Comparison of ENCODE assay signal across 23 mouse cellular contexts in genomic region chr9:45272213-45272612, GRCm38 (mm10). TPM values are rescaled to one million over a fixed set of nuclear protein-coding genes. Genes with fewer than 3 reads are reported as not detected.
DNase-seq lines count a peak whose midpoint lies in the region; ATAC-seq and TF ChIP-seq lines count a peak whose summit lies in the region.
"Had no signal": no experiment of that assay in that cellular context is flagged by ENCODE, and none has a peak within 500 bp of the region (broad histone marks: within the 10 kb centered on the region; RNA-seq: fewer than 3 reads in every experiment).

No protein-coding gene starts in this region.

- TF ChIP-seq CTCF in lung, postnatal 0 days (IDR thresholded peaks at IDR 0.05) = no peak
- no peak for TF ChIP-seq CTCF in spleen, adult 2 months (IDR thresholded peaks at IDR 0.05; ENCODE audit: extremely low read depth, insufficient read depth, insufficient read length, insufficient replicate concordance)

- H3K9me3 ChIP-seq in embryonic facial prominence, embryonic 14.5 days (ENCODE audit: control insufficient read depth, low read length) = no peaks in the 10 kb centered on the region
- no peaks in the 10 kb centered on the region for H3K9me3 ChIP-seq in embryonic facial prominence, embryonic 10.5 days
- H3K9me3 ChIP-seq in lung, postnatal 0 days (ENCODE audit: low read length) = no peaks in the 10 kb centered on the region
- H3K9me3 ChIP-seq in hindbrain, embryonic 13.5 days = no peaks in the 10 kb centered on the region
- H3K9me3 ChIP-seq: embryonic facial prominence, embryonic 12.5 days; heart, embryonic 10.5 days; midbrain, embryonic 10.5 days; neural tube, embryonic 13.5 days had no signal

- WGBS in embryonic facial prominence, embryonic 14.5 days = 41% methylated on average over 5 of the region's 5 CpGs
- 49% methylated on average over 5 of the region's 5 CpGs for WGBS in embryonic facial prominence, embryonic 10.5 days
- WGBS in lung, postnatal 0 days = 35% methylated on average over 5 of the region's 5 CpGs
- WGBS in spleen, adult 2 months = 14% methylated on average over 5 of the region's 5 CpGs
- WGBS in hindbrain, embryonic 13.5 days = 46% methylated on average over 5 of the region's 5 CpGs

- H3K4me1 ChIP-seq in embryonic facial prominence, embryonic 14.5 days (ENCODE audit: control insufficient read depth, insufficient read depth, low read length) = no peaks in the 10 kb centered on the region
- H3K4me1 ChIP-seq in embryonic facial prominence, embryonic 10.5 days = peaks cover 13% of the 10 kb centered on the region
- no peaks in the 10 kb centered on the region for H3K4me1 ChIP-seq in lung, postnatal 0 days (ENCODE audit: insufficient read depth, low read depth, low read length)
- peaks cover 36% of the 10 kb centered on the region; the same call in 1 of the 2 replicates for H3K4me1 ChIP-seq in spleen, adult 2 months (ENCODE audit: control insufficient read depth, insufficient read depth, insufficient read length)
- H3K4me1 ChIP-seq in hindbrain, embryonic 13.5 days (replicated peaks) = peaks cover 11% of the 10 kb centered on the region
- H3K4me1 ChIP-seq: embryonic facial prominence, embryonic 12.5 days had no signal

- peak; percentile 12 for DNase-seq in embryonic facial prominence, embryonic 14.5 days (ENCODE audit: low spot score)
- no peak for DNase-seq in embryonic facial prominence, embryonic 10.5 days (ENCODE audit: low spot score)
- DNase-seq in lung, postnatal 36 days = peak; percentile 44
- DNase-seq in lung, postnatal 0 days (ENCODE audit: low spot score) = no peak
- peak in 1 of 2 experiments; percentile 66 for DNase-seq in spleen, adult 2 months (ENCODE audit: low read depth in 1 of 2, low spot score in 2 of 2)
- DNase-seq in kidney, adult 11 months = no peak
- DNase-seq: cerebellum, adult 2 months; forebrain, postnatal 0 days; gastrocnemius, postnatal 14 days; heart, postnatal 10 days; kidney, postnatal 10 days; lung, embryonic 14.5 days; right cerebral cortex, postnatal 14 days had no signal

- no peak for TF ChIP-seq POLR2A in spleen, adult 2 months (IDR thresholded peaks at IDR 0.05; ENCODE audit: low read depth, low read length)

- H3K4me2 ChIP-seq in embryonic facial prominence, embryonic 14.5 days (ENCODE audit: low read depth, low read length) = no peak overlapping the region
- H3K4me2 ChIP-seq in lung, postnatal 0 days (replicated peaks; ENCODE audit: low read depth, low read length) = no peak overlapping the region
- H3K4me2 ChIP-seq in hindbrain, embryonic 13.5 days = no peak overlapping the region
- H3K4me2 ChIP-seq: embryonic facial prominence, embryonic 12.5 days; hindbrain, embryonic 14.5 days; lung, embryonic 14.5 days; neural tube, embryonic 13.5 days had no signal

- H3K4me3 ChIP-seq in embryonic facial prominence, embryonic 14.5 days (ENCODE audit: low read depth, low read length) = no peak overlapping the region
- no peak overlapping the region for H3K4me3 ChIP-seq in embryonic facial prominence, embryonic 10.5 days
- H3K4me3 ChIP-seq in lung, postnatal 0 days (ENCODE audit: low read depth, low read length) = no peak overlapping the region
- no peak overlapping the region for H3K4me3 ChIP-seq in spleen, adult 2 months (ENCODE audit: extremely low read depth, insufficient read depth, insufficient read length)
- H3K4me3 ChIP-seq in hindbrain, embryonic 13.5 days = no peak overlapping the region
- H3K4me3 ChIP-seq: embryonic facial prominence, embryonic 12.5 days; heart, embryonic 10.5 days; midbrain, embryonic 10.5 days; neural tube, embryonic 13.5 days had no signal

- no peaks in the 10 kb centered on the region for H3K36me3 ChIP-seq in embryonic facial prominence, embryonic 14.5 days (ENCODE audit: control insufficient read depth, insufficient read depth, low read length)
- H3K36me3 ChIP-seq in embryonic facial prominence, embryonic 10.5 days (replicated peaks) = no peaks in the 10 kb centered on the region
- no peaks in the 10 kb centered on the region for H3K36me3 ChIP-seq in lung, postnatal 0 days (ENCODE audit: insufficient read depth, low read length)
- no peaks in the 10 kb centered on the region; the same call in 1 of the 2 replicates for H3K36me3 ChIP-seq in spleen, adult 2 months (ENCODE audit: control insufficient read depth, insufficient read depth, low read length)
- H3K36me3 ChIP-seq in hindbrain, embryonic 13.5 days = no peaks in the 10 kb centered on the region
- H3K36me3 ChIP-seq: embryonic facial prominence, embryonic 12.5 days; heart, embryonic 10.5 days; midbrain, embryonic 10.5 days; neural tube, embryonic 13.5 days had no signal

- no peak overlapping the region for H3K27ac ChIP-seq in embryonic facial prominence, embryonic 14.5 days (replicated peaks; ENCODE audit: low read depth, low read length)
- no peak overlapping the region for H3K27ac ChIP-seq in embryonic facial prominence, embryonic 10.5 days (replicated peaks)
- H3K27ac ChIP-seq in lung, postnatal 0 days (ENCODE audit: low read length) = no peak overlapping the region
- peak overlapping the region; percentile 85 for H3K27ac ChIP-seq in spleen, adult 2 months (ENCODE audit: insufficient read depth, low read length)
- no peak overlapping the region for H3K27ac ChIP-seq in hindbrain, embryonic 13.5 days
- H3K27ac ChIP-seq: embryonic facial prominence, embryonic 12.5 days; heart, embryonic 10.5 days; hindbrain, embryonic 14.5 days; midbrain, embryonic 10.5 days; neural tube, embryonic 13.5 days had no signal

- no peak for ATAC-seq in embryonic facial prominence, embryonic 14.5 days (ENCODE audit: low read depth)
- no peak for ATAC-seq in lung, postnatal 0 days
- peak; percentile 9; the same call in 1 of the 2 replicates for ATAC-seq in common myeloid progenitor, adult 5-6 weeks (replicated peaks; ENCODE audit: low read depth, poor library complexity, severe bottlenecking)
- no peak for ATAC-seq in hindbrain, embryonic 13.5 days (ENCODE audit: low FRiP score)
- ATAC-seq: forebrain, postnatal 0 days; intestine, embryonic 16.5 days had no signal

- no peak for TF ChIP-seq EP300 in lung, postnatal 0 days (IDR thresholded peaks at IDR 0.05)

- peaks cover 28% of the 10 kb centered on the region for H3K27me3 ChIP-seq in embryonic facial prominence, embryonic 14.5 days (replicated peaks; ENCODE audit: control insufficient read depth, insufficient read depth, low read length)
- peaks cover 56% of the 10 kb centered on the region for H3K27me3 ChIP-seq in embryonic facial prominence, embryonic 10.5 days (replicated peaks; ENCODE audit: low read depth, poor library complexity, severe bottlenecking)
- peaks cover 20% of the 10 kb centered on the region; the same call in 1 of the 2 replicates for H3K27me3 ChIP-seq in lung, postnatal 0 days (replicated peaks; ENCODE audit: insufficient read depth, low read length)
- H3K27me3 ChIP-seq in spleen, adult 2 months (ENCODE audit: control insufficient read depth, insufficient read depth, low read length) = no peaks in the 10 kb centered on the region
- peaks cover 39% of the 10 kb centered on the region for H3K27me3 ChIP-seq in hindbrain, embryonic 13.5 days

- H3K9ac ChIP-seq in embryonic facial prominence, embryonic 14.5 days (ENCODE audit: low read depth, low read length) = no peak overlapping the region
- H3K9ac ChIP-seq in lung, postnatal 0 days (replicated peaks; ENCODE audit: low read depth) = no peak overlapping the region
- H3K9ac ChIP-seq in hindbrain, embryonic 13.5 days = no peak overlapping the region
- H3K9ac ChIP-seq: embryonic facial prominence, embryonic 12.5 days; forebrain, postnatal 0 days; hindbrain, embryonic 14.5 days; lung, embryonic 14.5 days; neural tube, embryonic 13.5 days had no signal

RNA-seq across cellular contexts. Expression of gene Il10ra, which starts 3.3 kb away (rescaled TPM):
- polyA plus RNA-seq in embryonic facial prominence, embryonic 14.5 days (2014; fragmentation: Nextera tagmentation; extraction: Ambion mirVana) = 1.2 TPM in 2 replicates
- 0.55 and 0.59 TPM in 2 replicates for polyA plus RNA-seq in embryonic facial prominence, embryonic 10.5 days (2016; fragmentation: Nextera tagmentation; extraction: Ambion mirVana)
- 2.1 and 2.6 TPM in 2 replicates for polyA plus RNA-seq in lung, postnatal 0 days (2015; fragmentation: Nextera tagmentation; extraction: Ambion mirVana)
- 3.5 and 8.2 TPM in 2 replicates for total RNA-seq in common myeloid progenitor, adult 5-6 weeks (2017)
- polyA plus RNA-seq in spleen, adult 2 months (2012; rRNA removed) = 60.6 and 65.1 TPM in 2 replicates
- polyA plus RNA-seq in hindbrain, embryonic 13.5 days (2015; fragmentation: Nextera tagmentation; extraction: Ambion mirVana) = 0.84 and 0.95 TPM in 2 replicates

RNA-seq across cellular contexts. Expression of gene Tmprss13, which starts 46.7 kb away (rescaled TPM):
- polyA plus RNA-seq in embryonic facial prominence, embryonic 14.5 days (2014; fragmentation: Nextera tagmentation; extraction: Ambion mirVana) = 2.6 and 3.3 TPM in 2 replicates
- 0.99 and 1.0 TPM in 2 replicates for polyA plus RNA-seq in embryonic facial prominence, embryonic 10.5 days (2016; fragmentation: Nextera tagmentation; extraction: Ambion mirVana)
- polyA plus RNA-seq in lung, postnatal 0 days (2015; fragmentation: Nextera tagmentation; extraction: Ambion mirVana) = 0.83 and 0.86 TPM in 2 replicates
- not detected in 2 replicates for total RNA-seq in common myeloid progenitor, adult 5-6 weeks (2017)
- 0.20 and 0.25 TPM in 2 replicates for polyA plus RNA-seq in spleen, adult 2 months (2012; rRNA removed)
- not detected in 2 replicates for polyA plus RNA-seq in hindbrain, embryonic 13.5 days (2015; fragmentation: Nextera tagmentation; extraction: Ambion mirVana)
- total RNA-seq: forebrain, postnatal 0 days; layer of hippocampus, adult 8-10 months; left cerebral cortex, postnatal 14 days had no signal
- polyA plus RNA-seq: cerebellum, adult 2 months; hindbrain, embryonic 14.5 days; neural tube, embryonic 13.5 days had no signal

Comparison
In these comparisons a context has a peak if more than half of its experiments do, and no peak if none do; other contexts are left out.
1. DNase-seq: peak in embryonic facial prominence, embryonic 14.5 days (single experiment) and lung, postnatal 36 days (single experiment); none in embryonic facial prominence, embryonic 10.5 days (single experiment), lung, postnatal 0 days (single experiment) and kidney, adult 11 months (single experiment).
2. RNA of gene Il10ra, which starts 3.3 kb away (polyA plus RNA-seq): 60.6 to 65.1 TPM in spleen, adult 2 months; 2.1 to 2.6 TPM in lung, postnatal 0 days, 1.2 TPM in embryonic facial prominence, embryonic 14.5 days, 0.84 to 0.95 TPM in hindbrain, embryonic 13.5 days and 0.55 to 0.59 TPM in embryonic facial prominence, embryonic 10.5 days; every median in the first group is over 10 times any median in the second.